ENCODE assay signal across 8 mouse cellular contexts in the genomic region with DNA sequence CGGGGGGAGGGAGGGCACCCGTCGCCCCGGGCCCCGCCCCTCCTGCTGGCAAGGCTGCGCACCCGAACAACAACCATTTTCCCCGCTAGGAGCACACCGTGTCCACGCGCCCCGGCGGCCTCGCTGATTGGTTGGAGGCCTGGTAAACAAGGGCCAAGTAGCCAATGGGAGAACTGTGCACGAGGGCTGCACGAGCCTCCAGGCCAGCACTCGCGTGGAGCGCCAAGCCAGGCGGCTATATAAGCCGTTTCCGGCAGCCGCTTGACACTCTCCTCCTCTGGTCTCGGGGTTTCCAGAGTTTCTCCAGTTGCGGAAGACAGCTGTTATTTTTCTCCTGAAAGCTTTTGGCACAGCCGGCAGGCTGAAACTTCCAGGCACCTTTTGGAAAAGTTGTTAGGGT. TPM values are rescaled to one million over a fixed set of nuclear protein-coding genes. Genes with fewer than 3 reads are reported as not detected.
DNase-seq lines count a peak whose midpoint lies in the region; ATAC-seq and TF ChIP-seq lines count a peak whose summit lies in the region.

Txnip (plus strand) TSS at position 264 of the 400 bp plus-strand sequence.

- peaks cover 2% of the 10 kb centered on the region for H3K4me1 ChIP-seq in bone marrow, adult 2 months (ENCODE audit: control insufficient read depth, insufficient read depth, low read length)
- H3K4me1 ChIP-seq in embryonic facial prominence, embryonic 15.5 days = peaks cover 59% of the 10 kb centered on the region
- peaks cover 39% of the 10 kb centered on the region for H3K4me1 ChIP-seq in limb, embryonic 14.5 days (ENCODE audit: control insufficient read depth, insufficient read depth, low read length)
- H3K4me1 ChIP-seq in midbrain, postnatal 0 days (ENCODE audit: insufficient read depth, low read length) = peaks cover 14% of the 10 kb centered on the region; the same call in 1 of the 2 replicates

- H3K27ac ChIP-seq in bone marrow, adult 2 months (ENCODE audit: control insufficient read depth, insufficient read depth, low read depth, low read length, poor library complexity) = peak within 1 kb of the TSS; percentile 95
- H3K27ac ChIP-seq in embryonic facial prominence, embryonic 15.5 days (replicated peaks) = peak within 1 kb of the TSS; percentile 97
- H3K27ac ChIP-seq in limb, embryonic 14.5 days (replicated peaks; ENCODE audit: low read depth, low read length) = peak within 1 kb of the TSS; percentile 82
- peak within 1 kb of the TSS; percentile 87 for H3K27ac ChIP-seq in midbrain, postnatal 0 days (ENCODE audit: low read depth, low read length)

- H3K36me3 ChIP-seq in embryonic facial prominence, embryonic 15.5 days = peaks cover 21% of the 10 kb centered on the region
- peaks cover 25% of the 10 kb centered on the region for H3K36me3 ChIP-seq in limb, embryonic 14.5 days (ENCODE audit: control insufficient read depth, insufficient read depth, low read length)
- H3K36me3 ChIP-seq in midbrain, postnatal 0 days (ENCODE audit: insufficient read depth, low read length) = peaks cover 17% of the 10 kb centered on the region

- DNase-seq in 416B (ENCODE audit: low read depth) = peak; percentile 99
- peak; percentile 100 for DNase-seq in heart, adult 8-10 months (ENCODE audit: low spot score)
- peak; percentile 100 for DNase-seq in kidney, adult 9 months
- DNase-seq in limb, embryonic 14.5 days (ENCODE audit: low spot score) = peak; percentile 100
- DNase-seq in midbrain, postnatal 0 days (ENCODE audit: low spot score) = peak; percentile 100
- peak; percentile 99 to 100 for DNase-seq in spleen, postnatal 14 days (ENCODE audit: low spot score in 2 of 2)

- H3K27me3 ChIP-seq in embryonic facial prominence, embryonic 15.5 days = no peaks in the 10 kb centered on the region
- no peaks in the 10 kb centered on the region for H3K27me3 ChIP-seq in limb, embryonic 14.5 days (ENCODE audit: control insufficient read depth, insufficient read depth, low read length)
- no peaks in the 10 kb centered on the region for H3K27me3 ChIP-seq in midbrain, postnatal 0 days (ENCODE audit: insufficient read depth, low read length)

- no peaks in the 10 kb centered on the region for H3K9me3 ChIP-seq in embryonic facial prominence, embryonic 15.5 days (replicated peaks)
- H3K9me3 ChIP-seq in limb, embryonic 14.5 days (ENCODE audit: control insufficient read depth, low read length) = no peaks in the 10 kb centered on the region
- H3K9me3 ChIP-seq in midbrain, postnatal 0 days (ENCODE audit: low read length) = no peaks in the 10 kb centered on the region

- peak within 1 kb of the TSS; percentile 73 for H3K4me2 ChIP-seq in embryonic facial prominence, embryonic 15.5 days (replicated peaks)
- peak within 1 kb of the TSS; percentile 79 for H3K4me2 ChIP-seq in limb, embryonic 14.5 days (replicated peaks; ENCODE audit: low read depth, low read length, severe bottlenecking)
- peak within 1 kb of the TSS; percentile 83 for H3K4me2 ChIP-seq in midbrain, postnatal 0 days (ENCODE audit: low read depth, low read length, poor library complexity, severe bottlenecking)

- peak; percentile 98 for TF ChIP-seq POLR2A in bone marrow, adult 2 months (IDR thresholded peaks at IDR 0.05; ENCODE audit: borderline replicate concordance, control insufficient read depth, low read depth, low read length)
- TF ChIP-seq POLR2A in limb, embryonic 14.5 days (IDR thresholded peaks at IDR 0.05; ENCODE audit: borderline replicate concordance, extremely low read depth, insufficient read depth, insufficient read length) = peak; percentile 100; the same call in 1 of the 2 replicates

- ATAC-seq in embryonic facial prominence, embryonic 15.5 days (ENCODE audit: insufficient number of reproducible peaks, low FRiP score, low TSS enrichment, low read depth) = peak; percentile 97
- ATAC-seq in limb, embryonic 14.5 days (ENCODE audit: low FRiP score, low read depth) = peak; percentile 99
- peak; percentile 98 for ATAC-seq in midbrain, postnatal 0 days (ENCODE audit: low FRiP score)

- H3K4me3 ChIP-seq in bone marrow, adult 2 months (replicated peaks; ENCODE audit: control insufficient read depth, low read depth, low read length) = peak within 1 kb of the TSS; percentile 92
- H3K4me3 ChIP-seq in embryonic facial prominence, embryonic 15.5 days (replicated peaks) = peak within 1 kb of the TSS; percentile 78
- H3K4me3 ChIP-seq in limb, embryonic 14.5 days (replicated peaks; ENCODE audit: low read length) = peak within 1 kb of the TSS; percentile 60
- H3K4me3 ChIP-seq in midbrain, postnatal 0 days (ENCODE audit: low read depth, low read length) = peak within 1 kb of the TSS; percentile 73

- peak within 1 kb of the TSS; percentile 87 for H3K9ac ChIP-seq in embryonic facial prominence, embryonic 15.5 days
- H3K9ac ChIP-seq in limb, embryonic 14.5 days (ENCODE audit: low read depth, low read length, severe bottlenecking) = peak within 1 kb of the TSS; percentile 89
- H3K9ac ChIP-seq in midbrain, postnatal 0 days (replicated peaks; ENCODE audit: low read length, poor library complexity, severe bottlenecking) = peak within 1 kb of the TSS; percentile 75

- peak; percentile 47 for TF ChIP-seq CTCF in bone marrow, adult 2 months (IDR thresholded peaks at IDR 0.05; ENCODE audit: control insufficient read depth, insufficient read depth, low read length)
- TF ChIP-seq CTCF in midbrain, postnatal 0 days (IDR thresholded peaks at IDR 0.05) = peak; percentile 68

- WGBS in bone marrow, adult 2 months = under 1% methylated on average over 26 of the region's 26 CpGs
- WGBS in embryonic facial prominence, embryonic 15.5 days = under 1% methylated on average over 26 of the region's 26 CpGs
- WGBS in limb, embryonic 14.5 days = 4% methylated on average over 26 of the region's 26 CpGs
- WGBS in midbrain, postnatal 0 days = under 1% methylated on average over 26 of the region's 26 CpGs

RNA-seq across cellular contexts. Expression of gene Txnip, which starts in this region (rescaled TPM):
- polyA plus RNA-seq in bone marrow, adult 2 months (2011; ENCODE audit: insufficient read depth, insufficient read length, low replicate concordance, missing spikeins) = 104 and 163 TPM in 2 replicates
- 179 and 184 TPM in 2 replicates for polyA plus RNA-seq in embryonic facial prominence, embryonic 15.5 days (2015; fragmentation: Nextera tagmentation; extraction: Ambion mirVana)
- 100 to 1,000 TPM; 346 to 908 (median 654) TPM for total RNA-seq in heart, adult 8-10 months (2022)
- polyA plus RNA-seq in limb, embryonic 14.5 days (2012; rRNA removed) = 211 and 272 TPM in 2 replicates
- 167 and 172 TPM in 2 replicates for polyA plus RNA-seq in limb, embryonic 14.5 days (2014; fragmentation: Nextera tagmentation; extraction: Ambion mirVana)
- 145 and 222 TPM in 2 replicates for total RNA-seq in midbrain, postnatal 0 days (2014; rRNA removed)
- polyA plus RNA-seq in midbrain, postnatal 0 days (2015; fragmentation: Nextera tagmentation; extraction: Ambion mirVana) = 108 and 116 TPM in 2 replicates

Comparison
In these comparisons a context has a peak if more than half of its experiments do, and no peak if none do; other contexts are left out.
1. Peak in every context shown above with its lines: DNase-seq, ATAC-seq, H3K4me3 ChIP-seq and H3K27ac ChIP-seq.